Mouse (Mus musculus): ENCODE data around the gene Mapt.

Gene Mapt

DNA sequence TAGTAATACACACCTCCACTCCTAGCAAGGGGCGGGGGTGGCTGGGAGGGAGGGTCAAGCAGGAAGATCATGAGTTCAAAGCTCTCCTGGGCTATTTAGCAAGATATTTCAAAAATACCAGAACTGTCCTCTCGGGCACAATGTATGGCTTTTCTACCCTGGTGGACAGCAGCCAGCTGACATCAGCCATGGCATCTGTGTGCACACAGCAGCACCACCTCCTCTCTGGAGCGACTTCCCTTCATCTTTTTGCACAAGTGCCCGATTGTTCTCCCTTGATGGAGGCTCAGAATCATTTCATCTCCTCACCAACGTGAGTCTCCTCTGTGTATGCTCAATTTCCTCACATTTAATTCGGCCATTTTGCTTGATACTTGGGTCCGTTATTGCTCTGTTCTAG is 44.6 kb downstream of the Mapt start:
- DNase-seq (ENCODE audit: low spot score) = no peak

DNA sequence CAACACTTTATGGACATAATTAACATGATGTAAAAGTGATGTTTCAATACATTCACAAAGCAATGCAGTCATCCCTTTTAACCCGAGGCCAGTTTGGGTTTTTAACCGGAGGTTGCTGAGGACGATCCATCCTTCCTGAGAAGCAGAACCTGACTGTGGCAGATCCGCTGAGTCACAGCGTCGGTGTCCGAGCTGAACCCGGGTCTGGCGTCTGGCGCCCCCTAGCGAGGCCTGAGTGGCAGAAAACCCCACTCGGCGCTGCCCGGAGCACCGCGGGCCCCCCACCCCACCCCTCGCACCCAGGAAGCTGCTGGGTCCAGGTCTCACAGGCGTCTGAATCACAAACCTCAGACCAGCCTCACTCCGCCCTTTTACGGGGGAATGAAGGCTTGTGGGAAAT is 47.0 kb downstream of the Mapt start:
- peak; percentile 80 for DNase-seq (ENCODE audit: low spot score)

DNA sequence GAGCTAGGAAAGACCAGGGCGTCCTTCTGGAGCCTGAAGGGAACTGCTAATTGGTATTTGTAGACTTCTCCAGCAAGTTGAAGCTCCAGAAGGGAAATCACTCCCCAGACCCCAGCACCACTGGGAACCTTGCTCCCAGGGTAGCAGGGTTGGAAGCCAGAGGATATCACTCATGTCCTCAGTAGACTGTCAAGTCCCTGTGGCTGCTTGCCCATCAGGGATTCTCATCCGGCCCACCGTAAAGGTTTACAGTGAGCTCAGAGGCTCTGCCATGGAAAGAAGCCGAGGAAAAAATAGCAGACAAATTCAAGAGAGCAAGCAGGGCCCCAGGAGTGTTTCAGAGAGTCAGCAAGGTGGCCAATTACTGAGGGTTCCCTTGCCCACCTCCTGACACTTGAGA is 47.9 kb downstream of the Mapt start:
- no peak for DNase-seq (ENCODE audit: low spot score)

DNA sequence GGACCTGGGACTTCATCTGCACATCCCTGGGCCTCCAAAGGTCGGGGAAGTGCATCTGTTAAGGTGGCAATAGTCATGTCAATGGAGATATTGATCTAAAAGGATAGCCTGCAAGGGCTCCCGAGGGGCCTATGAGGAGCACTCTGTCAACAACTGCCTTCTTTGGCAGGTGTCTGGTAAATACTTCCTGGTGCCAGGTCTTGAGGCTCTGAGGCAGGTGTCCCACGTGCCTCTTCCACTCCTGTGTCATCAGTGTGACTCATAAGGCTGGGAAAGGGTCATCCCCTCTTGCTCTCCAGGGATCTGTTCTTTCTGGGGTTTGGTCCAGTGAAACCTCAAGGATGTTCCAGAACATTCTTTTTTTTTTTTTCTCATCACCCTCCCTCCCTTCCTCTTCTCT is 48.3 kb downstream of the Mapt start:
- no peak for DNase-seq (ENCODE audit: low spot score)

DNA sequence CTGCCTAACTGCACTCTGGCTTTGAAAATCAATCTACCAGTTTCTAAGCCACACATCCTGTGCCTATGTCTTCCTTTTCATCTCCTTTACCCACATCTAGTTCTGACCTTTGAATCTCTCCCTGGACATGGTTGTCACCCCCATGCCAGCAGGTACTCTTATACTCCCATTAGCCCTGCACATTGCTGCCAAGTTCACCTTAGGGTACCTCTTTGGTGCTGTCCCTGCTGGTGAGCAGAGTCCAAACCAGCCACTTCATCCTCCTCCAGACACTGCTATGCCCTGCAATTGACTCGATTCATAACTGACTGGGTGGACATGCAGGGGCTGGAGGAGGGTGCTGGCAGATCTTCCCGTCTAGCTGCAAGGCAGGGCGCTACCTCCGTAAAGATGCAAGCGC is 50.3 kb downstream of the Mapt start:
- DNase-seq (ENCODE audit: low spot score) = no peak

DNA sequence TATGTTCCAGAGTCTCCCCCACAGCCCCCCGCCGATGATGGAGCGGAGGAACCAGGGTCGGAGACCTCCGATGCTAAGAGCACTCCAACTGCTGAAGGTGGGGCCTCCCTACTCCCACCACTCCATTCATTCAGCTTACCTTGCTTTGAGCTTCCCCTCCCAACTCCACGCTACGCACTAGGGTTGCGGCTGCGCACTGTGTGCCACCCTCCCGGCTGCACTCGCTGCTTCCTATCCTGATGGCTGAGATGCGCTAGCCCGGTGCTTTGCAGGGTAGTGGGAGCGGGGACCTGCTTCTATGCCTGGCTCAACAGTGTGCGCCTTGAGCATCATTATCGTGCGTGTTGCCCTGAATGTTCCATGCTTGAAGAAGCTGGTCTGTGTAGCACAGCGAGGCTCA is 55.9 kb downstream of the Mapt start:
- no peak for DNase-seq (ENCODE audit: low spot score)

DNA sequence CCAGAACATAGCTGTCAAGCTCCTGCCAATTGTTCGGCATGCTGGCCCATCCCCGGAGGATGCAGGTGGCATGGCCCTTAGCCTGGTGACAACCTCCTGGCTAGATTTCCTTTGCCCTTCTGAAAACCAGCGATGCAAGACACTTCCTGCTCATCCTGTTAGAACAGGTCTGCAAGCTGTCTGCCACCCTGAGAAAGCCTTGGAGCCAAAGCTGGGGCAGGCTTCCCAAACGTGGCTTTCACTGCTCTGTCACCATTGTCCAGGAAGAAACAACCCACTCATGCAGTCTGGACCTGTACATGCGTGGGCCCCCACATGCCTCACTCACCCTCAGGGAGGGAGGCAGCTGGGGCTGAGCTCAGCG is 57.6 kb downstream of the Mapt start:
- DNase-seq (ENCODE audit: low spot score) = no peak

DNA sequence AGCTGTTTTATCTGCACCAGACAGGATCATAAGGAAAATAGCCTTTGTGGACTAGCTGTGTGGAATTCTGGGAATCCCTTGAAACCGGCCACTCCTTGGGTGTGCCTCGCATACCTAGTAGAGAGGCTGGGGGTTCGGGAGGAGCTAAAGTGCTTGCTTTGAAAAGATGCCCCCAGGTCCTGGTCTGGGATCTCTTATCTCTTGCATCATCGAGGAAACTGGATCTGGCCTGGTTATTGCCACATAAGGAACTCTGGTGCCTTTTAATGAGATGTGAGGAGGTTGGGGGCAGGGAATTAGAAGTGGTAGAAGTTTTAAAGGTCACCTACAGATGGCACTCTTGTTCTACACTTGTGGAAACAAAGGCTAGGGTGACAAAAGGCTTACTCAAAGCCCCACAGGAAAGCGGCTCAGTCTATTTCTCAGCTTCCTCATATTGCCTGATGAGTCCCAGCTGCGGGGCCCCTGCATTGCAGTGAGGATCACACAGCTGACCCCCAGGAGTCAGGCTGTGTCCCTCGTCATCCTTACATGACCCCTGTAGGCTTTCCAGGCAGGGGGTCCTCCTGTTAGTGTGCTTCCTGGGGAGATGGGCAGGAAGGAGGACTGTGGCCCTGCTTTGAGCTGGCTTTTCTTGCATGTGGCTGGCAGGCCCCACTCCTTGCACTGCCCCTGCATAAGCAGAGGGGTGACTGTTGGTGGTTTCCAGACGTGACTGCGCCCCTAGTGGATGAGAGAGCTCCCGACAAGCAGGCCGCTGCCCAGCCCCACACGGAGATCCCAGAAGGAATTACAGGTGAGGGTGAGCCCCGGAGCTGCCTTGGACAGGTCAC is 58.2 kb downstream of the Mapt start:
- DNase-seq (ENCODE audit: low spot score) = peak; percentile 94

DNA sequence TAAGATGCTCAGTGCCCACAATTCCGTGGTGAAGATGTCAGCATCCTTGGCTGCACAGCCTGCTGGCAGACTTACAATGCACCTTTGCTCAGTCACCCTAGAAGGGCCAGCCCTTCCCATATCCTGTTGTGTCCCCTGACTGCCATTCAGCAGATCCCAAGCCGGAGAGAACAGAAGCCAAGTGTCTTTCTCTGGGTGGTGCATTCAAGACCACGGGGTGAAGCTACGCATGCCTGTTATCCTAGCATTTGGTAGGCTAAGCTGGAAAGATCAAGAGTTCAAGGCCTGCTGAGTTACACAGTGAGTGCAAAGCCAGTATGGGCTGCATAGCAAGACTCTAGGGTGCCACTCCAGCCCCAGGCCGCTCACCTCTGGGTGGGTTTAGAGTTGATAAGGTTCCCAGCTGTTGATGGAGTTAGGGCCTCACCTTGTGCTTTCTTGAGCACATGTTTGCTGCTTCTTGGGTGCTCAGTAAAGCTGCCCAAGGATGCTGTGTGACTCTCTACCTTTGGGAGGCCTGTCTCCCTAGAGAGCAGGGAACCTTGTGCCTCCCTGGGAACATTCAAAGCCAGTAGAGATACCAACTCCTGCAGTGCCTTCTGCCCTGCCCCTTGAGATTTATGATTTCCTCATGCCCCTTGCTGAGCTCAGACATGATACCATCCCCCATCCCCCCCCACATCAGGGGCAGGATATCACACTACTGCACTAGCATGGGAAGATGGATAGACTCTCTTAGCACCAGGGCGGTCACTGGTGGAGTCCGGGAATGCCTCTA is 61.4 kb downstream of the Mapt start:
- no peak for DNase-seq (ENCODE audit: low spot score)

DNA sequence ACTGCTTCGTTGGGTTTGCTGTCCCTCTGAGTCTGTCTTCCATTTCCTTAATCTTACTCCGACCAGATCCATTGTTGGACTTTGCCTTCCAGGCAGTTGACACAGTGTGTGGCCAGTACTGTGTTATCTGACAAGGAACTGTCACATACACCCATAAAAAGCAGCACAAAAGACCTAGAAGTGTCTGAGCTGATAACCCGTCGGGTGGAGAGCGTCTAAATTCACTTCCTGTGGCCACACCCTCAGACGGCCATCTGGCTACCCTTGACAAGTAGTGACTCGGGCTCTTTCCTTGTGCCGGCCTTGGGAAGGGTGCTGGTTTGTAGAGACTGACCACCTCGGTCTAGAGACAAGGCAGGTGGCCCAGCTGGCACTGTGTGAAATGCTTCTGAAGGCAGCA is 62.1 kb downstream of the Mapt start:
- DNase-seq (ENCODE audit: low spot score) = no peak

DNA sequence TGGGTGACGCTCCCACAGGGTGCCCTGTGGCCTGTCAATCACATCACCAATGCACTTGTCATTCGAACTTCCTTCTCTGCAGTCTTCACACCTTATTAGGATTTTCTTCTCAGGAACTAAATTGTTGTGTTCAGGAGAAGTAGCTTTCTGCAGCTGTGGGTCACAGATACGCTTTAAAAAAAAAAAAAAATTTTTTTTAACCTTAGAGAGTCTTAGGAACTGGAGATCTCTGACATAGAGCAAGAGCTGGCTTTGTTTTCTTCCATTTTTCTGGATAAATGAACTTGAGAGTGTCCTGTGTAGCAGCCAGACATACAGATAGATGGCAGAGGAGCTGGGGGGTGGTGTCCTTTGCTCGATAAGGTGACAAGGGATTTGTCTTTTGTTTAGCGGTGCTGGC is 64.0 kb downstream of the Mapt start:
- DNase-seq (ENCODE audit: low spot score) = no peak

DNA sequence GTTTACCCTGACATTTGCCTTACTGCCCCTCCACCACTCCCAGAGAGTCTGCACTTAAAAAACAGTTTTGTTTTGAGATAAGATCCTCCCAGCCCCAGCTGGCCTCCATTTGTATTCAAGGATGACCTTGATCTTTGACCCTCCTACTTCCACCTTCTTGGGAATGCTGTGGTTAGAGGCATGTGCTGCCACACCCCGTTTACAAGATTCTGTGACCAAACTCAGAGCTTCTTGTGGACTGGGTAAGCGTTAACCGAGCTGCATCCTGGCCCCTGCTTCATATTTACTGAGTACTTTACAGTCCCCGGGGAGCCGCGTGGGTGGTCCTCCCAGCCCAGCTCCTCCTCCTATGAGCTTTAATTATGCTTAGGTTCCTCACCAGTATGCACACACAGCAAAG is 64.5 kb downstream of the Mapt start:
- peak; percentile 26 for DNase-seq (ENCODE audit: low spot score)

DNA sequence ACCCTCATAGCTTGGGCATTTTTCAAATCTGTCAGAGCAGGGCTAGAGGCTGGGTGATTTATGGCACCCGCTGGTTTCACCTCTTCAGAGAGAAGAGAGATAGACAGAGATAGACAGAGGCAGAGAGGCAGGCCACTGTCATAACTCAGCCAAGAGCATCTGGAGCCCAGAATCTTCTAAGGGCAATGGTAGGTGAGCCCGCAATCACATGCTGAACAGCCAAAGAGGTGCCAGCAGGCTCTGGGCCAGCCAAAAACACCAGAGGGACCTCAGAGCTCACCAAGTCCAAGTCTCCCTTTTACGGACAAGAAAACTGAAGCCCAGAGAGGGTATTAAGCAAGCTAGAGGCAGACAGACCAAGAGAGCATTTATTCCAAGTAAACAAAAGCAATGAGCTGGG is 66.5 kb downstream of the Mapt start:
- no peak for DNase-seq (ENCODE audit: low spot score)

DNA sequence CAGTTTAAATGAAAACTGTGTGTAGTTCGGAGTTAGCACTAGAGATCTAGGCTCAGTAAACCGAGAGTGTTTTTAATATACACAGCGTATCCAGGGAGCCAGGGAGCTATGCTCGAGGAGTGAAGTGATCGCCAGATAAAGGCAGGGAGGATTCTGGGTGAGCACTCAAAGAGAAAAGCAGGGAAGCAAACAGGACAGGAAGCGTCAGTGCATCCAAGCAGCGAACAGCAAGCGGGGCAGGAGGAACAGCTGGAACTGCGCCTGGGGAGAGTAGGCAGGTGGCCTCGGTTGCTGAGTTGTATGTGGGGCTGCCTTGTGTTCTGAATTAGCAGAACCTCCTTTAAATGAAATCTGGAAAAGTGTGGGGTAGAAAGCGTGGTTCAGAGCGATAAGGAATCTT is 71.4 kb downstream of the Mapt start:
- no peak for DNase-seq (ENCODE audit: low spot score)

DNA sequence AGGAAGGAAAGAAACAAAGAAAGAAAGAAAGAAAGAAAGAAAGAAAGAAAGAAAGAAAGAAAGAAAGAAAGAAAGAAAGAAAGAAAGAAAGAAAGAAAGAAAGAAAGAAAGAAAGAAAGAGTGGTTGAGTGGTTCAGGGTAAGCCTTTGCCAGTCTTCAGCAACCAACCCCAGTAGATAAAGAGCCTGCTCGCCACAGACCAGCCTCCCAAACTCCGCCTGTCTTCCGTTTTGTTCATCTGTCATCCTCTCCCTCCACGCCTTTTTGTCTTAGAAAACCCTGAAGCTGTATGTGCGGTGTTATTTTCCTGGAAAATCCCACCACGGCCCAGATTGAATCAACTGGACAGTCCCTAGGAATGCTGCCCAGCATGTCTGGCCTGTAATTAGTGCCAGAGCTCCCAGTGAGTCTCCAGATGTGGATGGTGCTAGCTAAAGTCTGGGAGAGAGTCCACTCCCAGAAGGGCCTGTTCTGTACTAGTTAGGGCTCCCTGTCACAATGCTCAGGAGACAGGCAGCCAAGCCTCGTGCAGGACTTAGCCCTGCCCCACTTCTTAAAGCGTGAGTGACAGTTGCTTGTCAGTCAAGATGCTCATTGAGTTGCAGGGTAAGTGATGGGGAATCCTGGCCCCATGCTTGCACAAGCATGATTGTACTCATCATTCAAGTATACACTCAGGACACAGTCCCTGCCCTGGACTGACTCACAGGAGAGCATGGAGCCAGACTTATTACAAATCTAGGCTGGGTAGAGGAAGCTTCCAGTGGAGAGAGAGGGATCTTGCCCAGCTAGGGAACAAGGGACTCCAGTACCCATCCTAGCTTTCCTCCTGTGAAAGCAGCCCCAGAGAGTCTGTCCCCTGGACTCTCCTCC is 72.1 kb downstream of the Mapt start:
- DNase-seq (ENCODE audit: low spot score) = peak; percentile 53

DNA sequence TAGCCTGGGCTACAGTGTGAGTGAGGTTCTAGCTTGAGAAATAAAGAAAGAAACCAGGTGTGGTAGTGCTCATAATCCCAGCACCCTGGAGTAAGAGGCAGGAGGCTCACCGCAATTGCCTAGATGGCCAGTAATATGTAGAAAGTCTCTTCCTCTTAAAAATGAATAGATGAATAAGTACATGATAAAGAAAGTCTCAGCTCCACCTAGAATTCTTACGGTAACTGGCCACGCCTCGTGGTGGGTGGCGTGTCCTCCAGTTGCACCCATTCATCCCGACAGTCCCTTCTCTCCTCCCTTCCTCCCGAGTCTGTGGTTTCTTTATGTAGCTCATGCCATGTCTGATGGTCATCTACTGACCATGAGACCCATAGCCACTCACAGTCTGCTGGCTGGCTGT is 74.5 kb downstream of the Mapt start:
- no peak for DNase-seq (ENCODE audit: low spot score)

DNA sequence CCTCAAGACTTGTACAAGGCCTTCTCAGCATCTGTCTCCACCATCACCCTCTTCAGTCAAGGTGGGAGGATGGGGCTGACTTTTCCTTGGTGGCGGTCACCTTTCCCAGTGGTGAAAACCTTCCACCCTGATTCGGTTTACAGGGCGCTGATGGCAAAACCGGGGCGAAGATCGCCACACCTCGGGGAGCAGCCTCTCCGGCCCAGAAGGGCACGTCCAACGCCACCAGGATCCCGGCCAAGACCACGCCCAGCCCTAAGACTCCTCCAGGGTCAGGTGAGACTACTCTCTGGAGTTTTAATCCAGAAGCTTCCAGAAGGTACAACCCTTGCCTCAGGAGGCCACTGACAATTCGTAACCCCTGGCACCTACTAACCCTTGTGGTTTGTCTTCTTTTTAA is 75.3 kb downstream of the Mapt start:
- no peak for DNase-seq (ENCODE audit: low spot score)

DNA sequence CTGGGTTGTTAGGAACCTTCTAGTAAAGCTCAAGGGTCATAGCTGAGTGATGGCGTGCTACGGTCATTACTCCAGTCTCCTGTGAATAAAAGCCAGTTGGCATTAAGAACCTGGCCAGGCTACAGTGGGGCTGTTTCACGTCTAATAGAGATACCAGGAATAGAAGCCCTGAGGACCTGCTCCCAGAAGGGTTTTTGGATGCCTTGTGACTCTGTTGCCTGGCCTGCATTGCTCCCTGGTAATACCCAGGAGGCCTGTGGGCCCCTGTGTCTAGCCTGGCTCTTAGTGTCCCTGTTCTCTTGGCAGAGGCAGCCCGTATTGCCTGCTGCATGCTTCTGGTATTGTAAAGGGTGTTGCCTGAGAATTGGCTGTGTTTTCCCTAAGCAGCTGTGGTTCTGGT is 75.9 kb downstream of the Mapt start:
- no peak for DNase-seq (ENCODE audit: low spot score)

DNA sequence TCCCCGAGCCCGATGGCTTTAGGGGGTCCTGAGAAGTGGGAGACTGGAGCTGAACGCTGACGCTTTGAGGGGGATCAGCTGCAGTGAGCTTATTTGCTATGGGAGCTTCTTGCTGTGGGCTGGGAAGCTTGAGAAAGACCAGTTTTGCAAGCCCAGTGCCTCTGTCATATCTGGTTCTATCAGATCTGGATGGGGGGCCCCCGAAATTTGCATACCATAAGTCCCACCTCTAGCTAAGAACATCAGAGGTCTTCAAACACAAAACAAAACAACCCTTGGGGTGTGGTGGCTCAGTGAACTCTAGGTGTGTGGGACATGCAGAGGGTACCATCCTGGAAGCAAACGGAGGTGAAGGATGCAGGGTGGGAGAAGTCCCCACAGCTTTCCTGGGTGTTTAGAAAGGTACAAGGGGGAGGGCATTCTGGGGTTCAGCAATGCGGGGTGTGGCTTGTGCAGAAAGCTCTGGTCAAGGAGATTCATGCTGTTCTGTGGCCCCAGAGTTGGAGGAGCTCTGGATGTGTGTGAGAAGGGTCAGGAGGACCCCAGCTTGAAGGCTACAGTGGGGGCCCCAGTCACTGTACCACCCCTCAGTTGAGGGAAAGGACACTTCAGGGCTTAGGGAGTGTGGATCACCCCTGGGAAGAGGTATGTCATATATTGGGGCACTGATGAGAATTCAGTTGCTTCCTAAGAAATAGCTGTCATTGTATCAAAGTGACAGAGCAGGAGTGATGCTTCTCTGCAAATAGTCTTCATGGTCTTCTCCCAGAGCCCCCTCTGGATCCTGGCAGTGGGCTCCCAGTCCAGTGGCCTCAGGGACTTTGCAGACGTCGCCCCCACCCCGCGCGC is 78.4 kb downstream of the Mapt start:
- no peak for DNase-seq (ENCODE audit: low spot score)

DNA sequence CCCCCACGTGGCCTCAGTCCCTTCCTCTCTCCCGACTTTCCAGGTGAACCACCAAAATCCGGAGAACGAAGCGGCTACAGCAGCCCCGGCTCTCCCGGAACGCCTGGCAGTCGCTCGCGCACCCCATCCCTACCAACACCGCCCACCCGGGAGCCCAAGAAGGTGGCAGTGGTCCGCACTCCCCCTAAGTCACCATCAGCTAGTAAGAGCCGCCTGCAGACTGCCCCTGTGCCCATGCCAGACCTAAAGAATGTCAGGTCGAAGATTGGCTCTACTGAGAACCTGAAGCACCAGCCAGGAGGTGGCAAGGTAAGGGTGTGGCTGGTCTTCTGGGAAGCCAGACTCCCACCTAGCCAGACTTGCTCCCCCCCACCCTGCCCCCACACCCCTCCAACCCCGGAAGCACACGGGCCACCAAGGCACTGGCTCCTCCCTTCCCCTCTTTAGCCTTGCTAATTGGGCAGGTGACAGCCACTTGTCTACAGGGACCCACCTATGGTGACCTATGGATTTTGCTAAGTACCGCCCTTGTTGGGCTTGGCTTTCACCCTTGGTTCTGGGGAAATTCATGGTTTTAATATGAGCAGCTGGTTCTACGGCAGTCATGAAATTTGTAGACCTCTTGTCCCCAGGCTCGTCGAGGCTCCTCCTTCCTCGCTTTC is 79.2 kb downstream of the Mapt start:
- no peak for DNase-seq (ENCODE audit: low spot score)

DNA sequence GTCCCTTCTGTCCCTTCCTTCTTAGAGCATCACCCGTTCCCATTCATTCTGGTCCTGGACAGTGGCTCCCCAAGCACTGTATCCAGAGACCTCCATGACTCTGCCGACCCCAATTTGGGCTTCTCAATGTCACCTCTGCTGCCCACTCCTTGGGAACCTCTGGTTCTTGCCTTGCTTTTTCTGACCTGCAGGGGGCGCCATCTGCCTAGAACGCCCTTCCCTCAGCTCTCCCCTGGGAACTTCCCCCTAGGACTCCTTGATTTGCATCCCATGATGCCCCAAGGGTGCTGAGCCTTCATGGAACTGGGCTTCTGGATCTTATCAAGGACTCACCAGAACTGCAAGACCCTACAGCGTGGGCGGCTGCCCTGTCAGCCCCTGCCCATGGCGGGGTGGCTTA is 80.5 kb downstream of the Mapt start:
- no peak for DNase-seq (ENCODE audit: low spot score)
